Comparison of ENCODE assay signal across 8 mouse cellular contexts in genomic region chr11:53931091-53931943, GRCm38 (mm10). TPM values are rescaled to one million over a fixed set of nuclear protein-coding genes. Genes with fewer than 3 reads are reported as not detected.
DNase-seq lines count a peak whose midpoint lies in the region; ATAC-seq and TF ChIP-seq lines count a peak whose summit lies in the region.

No protein-coding gene starts in this region.

- ATAC-seq in forebrain, embryonic 14.5 days = no peak
- ATAC-seq in forebrain, embryonic 15.5 days (replicated peaks) = no peak
- peak; percentile 79 for ATAC-seq in common myeloid progenitor, adult 5-6 weeks (replicated peaks; ENCODE audit: low read depth, poor library complexity, severe bottlenecking)
- ATAC-seq in heart, embryonic 13.5 days (ENCODE audit: extremely low read depth, insufficient number of reproducible peaks, low FRiP score, low TSS enrichment) = no peak; the same call in 1 of the 2 replicates
- 0 out of 2 replicates have a peak, but pooled peaks have one; percentile 21 for ATAC-seq in stomach, postnatal 0 days (ENCODE audit: low FRiP score, low TSS enrichment)

- H3K4me1 ChIP-seq in forebrain, embryonic 14.5 days (ENCODE audit: control insufficient read depth, insufficient read depth, low read length) = no peaks in the 10 kb centered on the region
- no peaks in the 10 kb centered on the region for H3K4me1 ChIP-seq in forebrain, embryonic 15.5 days
- H3K4me1 ChIP-seq in heart, embryonic 13.5 days = peaks cover 5% of the 10 kb centered on the region; the same call in 1 of the 2 replicates
- H3K4me1 ChIP-seq in stomach, postnatal 0 days (replicated peaks; ENCODE audit: control insufficient read depth, insufficient read depth) = no peaks in the 10 kb centered on the region

- H3K79me2 ChIP-seq in myocyte (ENCODE audit: control insufficient read depth, insufficient read depth) = no peaks in the 10 kb centered on the region

- no peak for TF ChIP-seq EP300 in stomach, postnatal 0 days (optimal IDR thresholded peaks at IDR 0.05)

- H3ac ChIP-seq in myocyte (ENCODE audit: control insufficient read depth, insufficient read length) = no peak overlapping the region

- no peaks in the 10 kb centered on the region for H3K27me3 ChIP-seq in forebrain, embryonic 14.5 days (replicated peaks; ENCODE audit: control insufficient read depth, insufficient read depth, low read length)
- H3K27me3 ChIP-seq in forebrain, embryonic 15.5 days = no peaks in the 10 kb centered on the region
- no peaks in the 10 kb centered on the region for H3K27me3 ChIP-seq in heart, embryonic 13.5 days (replicated peaks)
- H3K27me3 ChIP-seq in myocyte (ENCODE audit: control insufficient read depth, insufficient read depth, insufficient read length) = no peaks in the 10 kb centered on the region
- H3K27me3 ChIP-seq in stomach, postnatal 0 days (ENCODE audit: control insufficient read depth, insufficient read depth, low read length) = no peaks in the 10 kb centered on the region

- peak; percentile 73 for TF ChIP-seq CTCF in left cerebral cortex, adult 2 months (IDR thresholded peaks at IDR 0.05)
- peak; percentile 84 for TF ChIP-seq CTCF in stomach, postnatal 0 days (IDR thresholded peaks at IDR 0.05; ENCODE audit: low read depth)

- no peak overlapping the region for H3K4me3 ChIP-seq in forebrain, embryonic 14.5 days (ENCODE audit: low read depth, low read length)
- H3K4me3 ChIP-seq in forebrain, embryonic 15.5 days = no peak overlapping the region
- H3K4me3 ChIP-seq in heart, embryonic 13.5 days = no peak overlapping the region
- no peak overlapping the region for H3K4me3 ChIP-seq in left cerebral cortex, adult 2 months
- H3K4me3 ChIP-seq in myocyte = no peak overlapping the region
- no peak overlapping the region for H3K4me3 ChIP-seq in stomach, postnatal 0 days (ENCODE audit: low read depth, low read length)

- no peak overlapping the region for H3K9ac ChIP-seq in forebrain, embryonic 14.5 days (ENCODE audit: low read length)
- H3K9ac ChIP-seq in forebrain, embryonic 15.5 days (replicated peaks) = no peak overlapping the region
- peak overlapping the region; percentile 29; the same call in 1 of the 2 replicates for H3K9ac ChIP-seq in heart, embryonic 13.5 days
- H3K9ac ChIP-seq in stomach, postnatal 0 days (ENCODE audit: low read length) = no peak overlapping the region

- H3K9me3 ChIP-seq in forebrain, embryonic 14.5 days (replicated peaks; ENCODE audit: control insufficient read depth, low read length) = no peaks in the 10 kb centered on the region
- H3K9me3 ChIP-seq in forebrain, embryonic 15.5 days = no peaks in the 10 kb centered on the region
- no peaks in the 10 kb centered on the region for H3K9me3 ChIP-seq in heart, embryonic 13.5 days
- H3K9me3 ChIP-seq in stomach, postnatal 0 days (ENCODE audit: control insufficient read depth, low read length) = no peaks in the 10 kb centered on the region

- H3K36me3 ChIP-seq in forebrain, embryonic 14.5 days (ENCODE audit: control insufficient read depth, insufficient read depth, low read length) = no peaks in the 10 kb centered on the region
- H3K36me3 ChIP-seq in forebrain, embryonic 15.5 days = no peaks in the 10 kb centered on the region
- H3K36me3 ChIP-seq in heart, embryonic 13.5 days = no peaks in the 10 kb centered on the region
- no peaks in the 10 kb centered on the region for H3K36me3 ChIP-seq in myocyte (ENCODE audit: control insufficient read depth, insufficient read depth)
- H3K36me3 ChIP-seq in stomach, postnatal 0 days (ENCODE audit: control insufficient read depth, insufficient read depth, low read length) = no peaks in the 10 kb centered on the region

- 37% methylated on average over 17 of the region's 17 CpGs for WGBS in forebrain, embryonic 14.5 days
- WGBS in forebrain, embryonic 15.5 days = 36% methylated on average over 17 of the region's 17 CpGs
- 22% methylated on average over 17 of the region's 17 CpGs for WGBS in heart, embryonic 13.5 days
- 27% methylated on average over 17 of the region's 17 CpGs for WGBS in stomach, postnatal 0 days

- intact Hi-C loops in left cerebral cortex, adult 2 months (cut with DNase I) = loop anchor here (1.0 to 10.0 kb wide), 4 partner anchors 56 to 323 kb away; no protein-coding TSS in a partner anchor

- TF ChIP-seq POLR2A in myocyte (IDR thresholded peaks at IDR 0.05; ENCODE audit: insufficient read length, low read depth) = no peak

- peak; percentile 72 for DNase-seq in forebrain, embryonic 14.5 days (ENCODE audit: low spot score)
- DNase-seq in adrenal gland, adult (ENCODE audit: inconsistent age in 2 of 2, low spot score in 1 of 2) = peak; percentile 83 to 93
- peak; percentile 41 to 57 for DNase-seq in left cerebral cortex, adult 2 months (ENCODE audit: extremely low spot score in 1 of 2, low spot score in 2 of 2)
- DNase-seq in stomach, postnatal 0 days (ENCODE audit: low spot score) = peak; percentile 51

- no peak overlapping the region for H3K27ac ChIP-seq in forebrain, embryonic 14.5 days (ENCODE audit: low read depth, low read length)
- no peak overlapping the region for H3K27ac ChIP-seq in forebrain, embryonic 15.5 days (replicated peaks)
- H3K27ac ChIP-seq in heart, embryonic 13.5 days (replicated peaks) = no peak overlapping the region
- no peak overlapping the region for H3K27ac ChIP-seq in left cerebral cortex, adult 2 months
- H3K27ac ChIP-seq in stomach, postnatal 0 days (replicated peaks) = no peak overlapping the region

- H3K4me2 ChIP-seq in forebrain, embryonic 14.5 days (ENCODE audit: low read length) = no peak overlapping the region
- no peak overlapping the region for H3K4me2 ChIP-seq in forebrain, embryonic 15.5 days (replicated peaks)
- 0 out of 2 replicates have a peak overlapping the region, but pooled peaks have one; percentile 12 for H3K4me2 ChIP-seq in heart, embryonic 13.5 days
- H3K4me2 ChIP-seq in myocyte (ENCODE audit: low read depth) = peak overlapping the region; percentile 42
- no peak overlapping the region for H3K4me2 ChIP-seq in stomach, postnatal 0 days (replicated peaks; ENCODE audit: low read depth)

TF ChIP-seq in myocyte, 11 proteins besides CTCF, POLR2A, EP300 and RAD21:
- TF ChIP-seq CEBPB (IDR thresholded peaks at IDR 0.05; ENCODE audit: insufficient read depth, poor library complexity, severe bottlenecking) (no peak), MYOG (IDR thresholded peaks at IDR 0.05; ENCODE audit: control insufficient read depth in 1 of 3, insufficient read depth in 1 of 3, insufficient read length in 2 of 3, low read depth in 2 of 3) (peak in 1 of 3 experiments; percentile 22), USF1 (IDR thresholded peaks at IDR 0.05; ENCODE audit: low read depth) (no peak), E2F4 (IDR thresholded peaks at IDR 0.05; ENCODE audit: insufficient read depth) (no peak), TCF12 (IDR thresholded peaks at IDR 0.05; ENCODE audit: insufficient read depth, poor library complexity, severe bottlenecking) (no peak), MYOD1 (IDR thresholded peaks at IDR 0.05; ENCODE audit: control insufficient read depth in 1 of 3, insufficient read length in 2 of 3, low read depth in 2 of 3) (peak in 1 of 3 experiments; percentile 47)

RNA-seq across cellular contexts. Expression of gene Slc22a5, which starts 39.9 kb away (rescaled TPM):
- 11.1 TPM in 2 replicates for polyA plus RNA-seq in forebrain, embryonic 14.5 days (2014; fragmentation: Nextera tagmentation; extraction: Ambion mirVana)
- polyA plus RNA-seq in forebrain, embryonic 15.5 days (2015; fragmentation: Nextera tagmentation; extraction: Ambion mirVana) = 10.2 and 10.9 TPM in 2 replicates
- total RNA-seq in common myeloid progenitor, adult 5-6 weeks (2017) = 7.8 and 11.0 TPM in 2 replicates
- polyA plus RNA-seq in heart, embryonic 13.5 days (2015; fragmentation: Nextera tagmentation; extraction: Ambion mirVana) = 6.4 and 8.7 TPM in 2 replicates
- 10 to 100 TPM in 1 of 2 experiments, 1 to 10 TPM in 1; 9.5 to 10.5 TPM for total RNA-seq in left cerebral cortex, adult 2 months (2021)
- 5.1 TPM for polyA plus RNA-seq in myocyte (2012; fragmentation: generic; extraction: Trizol)
- polyA plus RNA-seq in stomach, postnatal 0 days (2015; fragmentation: Nextera tagmentation; extraction: Ambion mirVana) = 9.4 and 10.1 TPM in 2 replicates

RNA-seq across cellular contexts. Expression of gene Slc22a21, which starts 48.8 kb away (rescaled TPM):
- polyA plus RNA-seq in forebrain, embryonic 14.5 days (2014; fragmentation: Nextera tagmentation; extraction: Ambion mirVana) = 1.2 and 2.0 TPM in 2 replicates
- 0.84 and 1.2 TPM in 2 replicates for polyA plus RNA-seq in forebrain, embryonic 15.5 days (2015; fragmentation: Nextera tagmentation; extraction: Ambion mirVana)
- total RNA-seq in common myeloid progenitor, adult 5-6 weeks (2017) = 1.6 and 1.9 TPM in 2 replicates
- 2.2 TPM in 2 replicates for polyA plus RNA-seq in heart, embryonic 13.5 days (2015; fragmentation: Nextera tagmentation; extraction: Ambion mirVana)
- 1 to 10 TPM; 1.3 TPM for total RNA-seq in left cerebral cortex, adult 2 months (2021)
- 1.6 TPM for polyA plus RNA-seq in myocyte (2012; fragmentation: generic; extraction: Trizol)
- polyA plus RNA-seq in stomach, postnatal 0 days (2015; fragmentation: Nextera tagmentation; extraction: Ambion mirVana) = 6.0 and 6.3 TPM in 2 replicates

Comparison
In these comparisons a context has a peak if more than half of its experiments do, and no peak if none do; other contexts are left out.
1. ATAC-seq: peak in common myeloid progenitor, adult 5-6 weeks (single experiment) and stomach, postnatal 0 days (single experiment); none in forebrain, embryonic 14.5 days (single experiment), forebrain, embryonic 15.5 days (single experiment) and heart, embryonic 13.5 days (single experiment).
2. H3K4me2 ChIP-seq: peak in heart, embryonic 13.5 days (single experiment) and myocyte (single experiment); none in forebrain, embryonic 14.5 days (single experiment), forebrain, embryonic 15.5 days (single experiment) and stomach, postnatal 0 days (single experiment).
3. Peak in every context shown above with its lines, with median percentiles within 50 percentile points of each other: DNase-seq.